31 mouse cellular contexts compared by ENCODE assay signal in genomic region chr7:107500641-107501040, GRCm38 (mm10).
A peak's percentile ranks its signal among the peaks of the same experiment; 100 is the strongest.
DNase-seq lines count a peak whose midpoint lies in the region; ATAC-seq and TF ChIP-seq lines count a peak whose summit lies in the region.
"Had no signal": no experiment of that assay in that cellular context is flagged by ENCODE, and none has a peak within 500 bp of the region (broad histone marks: within the 10 kb centered on the region; RNA-seq: fewer than 3 reads in every experiment).

No protein-coding gene starts in this region.

- H3K27ac ChIP-seq in CH12.LX (ENCODE audit: insufficient read depth, low read depth), result no peak overlapping the region
- H3K27ac ChIP-seq in midbrain, embryonic 10.5 days (replicated peaks), result no peak overlapping the region
- H3K27ac ChIP-seq: embryonic facial prominence, embryonic 13.5 days; forebrain, embryonic 10.5 days; gastrocnemius, adult 2 months; heart, embryonic 13.5 days; hindbrain, embryonic 10.5 days; kidney, embryonic 15.5 days; layer of hippocampus, adult 2 months; limb, embryonic 10.5 days; limb, embryonic 15.5 days; liver, embryonic 13.5 days; neural tube, embryonic 15.5 days had no signal

- H3K79me2 ChIP-seq in CH12.LX (replicated peaks; ENCODE audit: control insufficient read depth, extremely low read depth, insufficient read depth, poor library complexity, severe bottlenecking), result no peaks in the 10 kb centered on the region

- dilution Hi-C loops in CH12.LX (cut with MboI; ENCODE audit: extremely low pct_ligation_motif_present, extremely low pct_unique_long_range_greater_than_20kb, low sequenced_read_pairs), result no loop called here

- H3K4me2 ChIP-seq in CH12.LX (ENCODE audit: insufficient read depth, low read depth, poor library complexity, severe bottlenecking), result peak overlapping the region; percentile 72
- H3K4me2 ChIP-seq: embryonic facial prominence, embryonic 13.5 days; heart, embryonic 13.5 days; kidney, embryonic 15.5 days; limb, embryonic 15.5 days; liver, embryonic 13.5 days; neural tube, embryonic 15.5 days had no signal

- no peaks in the 10 kb centered on the region for H3K9me3 ChIP-seq in CH12.LX (replicated peaks; ENCODE audit: low read length)
- no peaks in the 10 kb centered on the region for H3K9me3 ChIP-seq in midbrain, embryonic 10.5 days (replicated peaks)
- H3K9me3 ChIP-seq: embryonic facial prominence, embryonic 13.5 days; forebrain, embryonic 10.5 days; heart, embryonic 13.5 days; hindbrain, embryonic 10.5 days; kidney, embryonic 15.5 days; limb, embryonic 10.5 days; limb, embryonic 15.5 days; liver, embryonic 13.5 days; megakaryocyte, embryonic 14.5 days; neural tube, embryonic 15.5 days had no signal

- H3K4me3 ChIP-seq in CH12.LX (replicated peaks in 1 of 3; ENCODE audit: low read depth in 2 of 3, low read length in 2 of 3, poor library complexity in 1 of 3), result peak overlapping the region in 1 of 3 experiments; percentile 52
- no peak overlapping the region for H3K4me3 ChIP-seq in midbrain, embryonic 10.5 days
- H3K4me3 ChIP-seq: embryonic facial prominence, embryonic 13.5 days; forebrain, embryonic 10.5 days; gastrocnemius, adult 2 months; heart, embryonic 13.5 days; hindbrain, embryonic 10.5 days; kidney, embryonic 15.5 days; layer of hippocampus, adult 2 months; limb, embryonic 10.5 days; limb, embryonic 15.5 days; liver, embryonic 13.5 days; megakaryocyte, embryonic 14.5 days; neural tube, embryonic 15.5 days had no signal

- ATAC-seq in inflammation-experienced regulatory T-cells, adult 6 months, result no peak
- ATAC-seq: forebrain, embryonic 16.5 days; lung, postnatal 0 days had no signal

- peaks cover 5 to 7% of the 10 kb centered on the region in 2 experiments; a peak in 3 of 4 replicates for H3K4me1 ChIP-seq in CH12.LX (ENCODE audit: control insufficient read depth in 1 of 2, insufficient read depth in 2 of 2)
- no peaks in the 10 kb centered on the region for H3K4me1 ChIP-seq in midbrain, embryonic 10.5 days
- H3K4me1 ChIP-seq: forebrain, embryonic 10.5 days; heart, embryonic 13.5 days; hindbrain, embryonic 10.5 days; kidney, embryonic 15.5 days; limb, embryonic 10.5 days; limb, embryonic 15.5 days; liver, embryonic 13.5 days had no signal

- in situ Hi-C loops in CH12.LX (cut with MboI; ENCODE audit: low pct_ligation_motif_present, low pct_unique_long_range_greater_than_20kb, low sequenced_read_pairs), result no loop called here

- no peaks in the 10 kb centered on the region for H3K36me3 ChIP-seq in CH12.LX (replicated peaks in 1 of 2; ENCODE audit: control insufficient read depth in 1 of 2, insufficient read depth in 1 of 2, low read length in 1 of 2)
- H3K36me3 ChIP-seq in midbrain, embryonic 10.5 days, result no peaks in the 10 kb centered on the region
- H3K36me3 ChIP-seq: embryonic facial prominence, embryonic 13.5 days; forebrain, embryonic 10.5 days; heart, embryonic 13.5 days; hindbrain, embryonic 10.5 days; kidney, embryonic 15.5 days; limb, embryonic 10.5 days; limb, embryonic 15.5 days; liver, embryonic 13.5 days; neural tube, embryonic 15.5 days had no signal

- TF ChIP-seq RAD21 in CH12.LX (IDR thresholded peaks at IDR 0.05; ENCODE audit: low read depth, low read length), result peak; percentile 14

- 86% methylated on average over 7 of the region's 7 CpGs for WGBS in midbrain, embryonic 10.5 days

- no peak for TF ChIP-seq POLR2A in CH12.LX (IDR thresholded peaks at IDR 0.05; ENCODE audit: low read depth, low read length)

- no peak overlapping the region for H3K9ac ChIP-seq in CH12.LX (ENCODE audit: insufficient read depth, low read depth)
- H3K9ac ChIP-seq: embryonic facial prominence, embryonic 13.5 days; heart, embryonic 13.5 days; kidney, embryonic 15.5 days; limb, embryonic 15.5 days; liver, embryonic 13.5 days; neural tube, embryonic 15.5 days had no signal

- no peaks in the 10 kb centered on the region for H3K27me3 ChIP-seq in CH12.LX (replicated peaks)
- no peaks in the 10 kb centered on the region for H3K27me3 ChIP-seq in midbrain, embryonic 10.5 days (ENCODE audit: low read depth, poor library complexity, severe bottlenecking)
- H3K27me3 ChIP-seq: embryonic facial prominence, embryonic 13.5 days; heart, embryonic 13.5 days; kidney, embryonic 15.5 days; limb, embryonic 15.5 days; liver, embryonic 13.5 days; neural tube, embryonic 15.5 days had no signal

- TF ChIP-seq CTCF in CH12.LX (conservative IDR thresholded peaks at IDR 0.05 in 1 of 2, IDR thresholded peaks at IDR 0.05 in 1 of 2; ENCODE audit: low read depth in 2 of 2, low read length in 2 of 2), result peak in 1 of 2 experiments; percentile 18; a peak in 1 of 4 replicates

- DNase-seq in cerebellum, adult 18-20 months, result peak; percentile 44 to 57
- no peak for DNase-seq in cerebellum, adult 8-10 months
- DNase-seq in CH12.LX (ENCODE audit: extremely low read depth) (no peak), ZHBTc4 (ENCODE audit: low read depth, low spot score) (peak; percentile 40)
- peak; percentile 68 to 71 for DNase-seq in cerebellum, postnatal 10 days
- no peak for DNase-seq in midbrain, embryonic 10.5 days (ENCODE audit: low spot score)
- DNase-seq in urinary bladder, postnatal 36 days (ENCODE audit: low spot score in 2 of 2), result no peak
- DNase-seq: adrenal gland, adult 8-10 months; gastrocnemius, adult 2 months; heart, postnatal 10 days; kidney, adult 11 months; kidney, postnatal 36 days; liver, embryonic 13.5 days; lung, adult 18-20 months; lung, postnatal 4 days; midbrain, embryonic 14.5 days; right cerebral cortex, postnatal 14 days; thymus, postnatal 14 days had no signal

- TF ChIP-seq EP300 in CH12.LX (IDR thresholded peaks at IDR 0.05; ENCODE audit: low read length), result no peak

TF ChIP-seq in CH12.LX, 34 proteins besides CTCF, POLR2A, EP300 and RAD21:
- TF ChIP-seq MYC (IDR thresholded peaks at IDR 0.05; ENCODE audit: low read depth, low read length) (no peak), BHLHE40 (IDR thresholded peaks at IDR 0.05; ENCODE audit: low read depth, low read length) (no peak), KAT2A (IDR thresholded peaks at IDR 0.05; ENCODE audit: insufficient replicate concordance, low read length) (no peak), E2F4 (IDR thresholded peaks at IDR 0.05; ENCODE audit: insufficient replicate concordance, low read depth, low read length) (no peak), JUND (conservative IDR thresholded peaks at IDR 0.05; ENCODE audit: low read depth, low read length) (no peak), IRF4 (IDR thresholded peaks at IDR 0.05; ENCODE audit: low read depth, low read length) (no peak), UBTF (IDR thresholded peaks at IDR 0.05; ENCODE audit: low read depth, low read length) (no peak), ZMIZ1 (IDR thresholded peaks at IDR 0.05; ENCODE audit: low read depth, low read length) (no peak), JUN (IDR thresholded peaks at IDR 0.05; ENCODE audit: insufficient read depth, low read depth, low read length) (no peak), ZC3H11A (IDR thresholded peaks at IDR 0.05; ENCODE audit: low read depth, low read length) (no peak), HCFC1 (IDR thresholded peaks at IDR 0.05; ENCODE audit: low read depth, low read length) (no peak), CHD2 (IDR thresholded peaks at IDR 0.05; ENCODE audit: low read length) (no peak), SMC3 (IDR thresholded peaks at IDR 0.05; ENCODE audit: low read depth, low read length) (no peak), MAZ (IDR thresholded peaks at IDR 0.05; ENCODE audit: low read depth, low read length) (no peak)

Comparison
In these comparisons a context has a peak if more than half of its experiments do, and no peak if none do; other contexts are left out.
1. DNase-seq: peak in cerebellum, adult 18-20 months (2 of 2), ZHBTc4 (single experiment) and cerebellum, postnatal 10 days (2 of 2); none in cerebellum, adult 8-10 months (single experiment), CH12.LX (single experiment), midbrain, embryonic 10.5 days (single experiment) and urinary bladder, postnatal 36 days (0 of 2).